Mouse (Mus musculus) kidney, embryonic 15.5 days (tissue): ENCODE results near the gene Tspan9. TPM values are rescaled to one million over a fixed set of nuclear protein-coding genes. Genes with fewer than 3 reads are reported as not detected.

ENCODE experiments used
- ATAC-seq: fragments of 200-750 bp; cut with Nextera tagmentation; replicated peaks from 2 replicates; pipeline ENCODE4 v1.8.0; 2017; ENCODE audit warnings: moderate TSS enrichment; ENCODE audit not compliant: low FRiP score
- H3K27ac ChIP-seq: fragments of 300-500 bp; sonication (generic); 2 replicates; pipeline ENCODE4 v1.5.1; 2015; ENCODE audit warnings: mild to moderate bottlenecking, inconsistent platforms
- H3K27me3 ChIP-seq: fragments of 300-500 bp; sonication (generic); 2 replicates; pipeline ENCODE4 v1.6.1; 2015; ENCODE audit warnings: inconsistent platforms
- H3K36me3 ChIP-seq: fragments of 300-500 bp; sonication (generic); 2 replicates; pipeline ENCODE4 v1.6.1; 2015; ENCODE audit warnings: inconsistent platforms
- H3K4me1 ChIP-seq: fragments of 300-500 bp; sonication (generic); 2 replicates; pipeline ENCODE4 v1.6.1; 2015; ENCODE audit warnings: inconsistent platforms
- H3K4me2 ChIP-seq: fragments of 300-500 bp; sonication (generic); 2 replicates; pipeline ENCODE4 v1.6.1; 2015; ENCODE audit warnings: moderate library complexity, mild to moderate bottlenecking, inconsistent platforms
- H3K4me3 ChIP-seq: fragments of 300-500 bp; sonication (generic); replicated peaks from 2 replicates; pipeline ENCODE4 v1.5.1; 2015; ENCODE audit warnings: mild to moderate bottlenecking, inconsistent platforms
- H3K9ac ChIP-seq: fragments of 300-500 bp; sonication (generic); 2 replicates; pipeline ENCODE4 v1.6.1; 2015; ENCODE audit warnings: mild to moderate bottlenecking, inconsistent platforms
- H3K9me3 ChIP-seq: fragments of 300-500 bp; sonication (generic); replicated peaks from 2 replicates; pipeline ENCODE4 v1.6.1; 2016; ENCODE audit warnings: inconsistent platforms
- WGBS: fragments of 180-500 bp; shearing (Covaris S2); methylation state at CpG from one replicate; pipeline ENCODE4 v1.1.7; 2015; ENCODE audit warnings: mixed read lengths; 5-methylcytosine and 5-hydroxymethylcytosine counted together
- polyA plus RNA-seq: library from polyadenylated mRNA; unstranded; fragments of >200 nt; fragmentation: Nextera tagmentation; extraction: Ambion mirVana; gene quantifications from 2 replicates; pipeline ENCODE4 v1.2.1, GENCODE M21; 2015

The Tspan9 gene
- polyA plus RNA-seq, 1 experiment from 2014 or later, result 121 TPM

- H3K27me3 ChIP-seq, result no peaks in the 10 kb centered on the region
- no peak for ATAC-seq
- no peak overlapping the region for H3K4me2 ChIP-seq
- H3K4me1 ChIP-seq, result peaks cover 52% of the 10 kb centered on the region
- H3K36me3 ChIP-seq, result peaks cover 13% of the 10 kb centered on the region
- no peaks in the 10 kb centered on the region for H3K9me3 ChIP-seq
- no peak overlapping the region for H3K9ac ChIP-seq
- WGBS, result 86% methylated on average over 4 of the region's 4 CpGs
- no peak overlapping the region for H3K4me3 ChIP-seq
- no peak overlapping the region for H3K27ac ChIP-seq
Observed at GRCm38 (mm10) chr6:128130686-128131085, 12.7 kb downstream of the Tspan9 start.

- no peak for ATAC-seq
- no peaks in the 10 kb centered on the region for H3K9me3 ChIP-seq
- no peak overlapping the region for H3K4me2 ChIP-seq
- no peak overlapping the region for H3K4me3 ChIP-seq
- 58% methylated on average over 5 of the region's 5 CpGs for WGBS
- H3K27ac ChIP-seq, result no peak overlapping the region
- peaks cover 52% of the 10 kb centered on the region for H3K4me1 ChIP-seq
- no peak overlapping the region for H3K9ac ChIP-seq
- H3K36me3 ChIP-seq, result peaks cover 13% of the 10 kb centered on the region
- H3K27me3 ChIP-seq, result no peaks in the 10 kb centered on the region
Observed at GRCm38 (mm10) chr6:128129382-128129781, 14.0 kb downstream of the Tspan9 start.

DNA sequence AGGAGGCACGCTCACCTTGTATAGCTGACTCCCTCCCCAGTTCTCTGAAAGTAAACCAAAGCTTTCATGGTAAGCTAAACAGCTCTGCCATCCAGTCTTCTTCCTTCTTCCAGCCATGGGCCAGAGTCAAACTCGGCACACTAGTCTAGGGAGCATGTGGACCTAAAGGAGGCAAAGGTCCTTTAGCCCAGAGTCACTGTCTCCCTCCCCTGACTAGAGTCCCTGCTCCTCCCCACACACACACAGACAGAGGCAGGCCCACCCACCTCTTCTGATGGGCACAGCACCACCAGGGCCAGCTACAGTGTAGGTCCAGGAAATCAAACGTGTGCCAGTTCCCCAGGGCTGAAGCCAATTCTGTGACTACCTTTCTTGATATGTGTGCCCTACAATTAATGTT lies 16.1 kb downstream of the Tspan9 start:
- no peak; the same call in 1 of the 2 replicates for ATAC-seq

DNA sequence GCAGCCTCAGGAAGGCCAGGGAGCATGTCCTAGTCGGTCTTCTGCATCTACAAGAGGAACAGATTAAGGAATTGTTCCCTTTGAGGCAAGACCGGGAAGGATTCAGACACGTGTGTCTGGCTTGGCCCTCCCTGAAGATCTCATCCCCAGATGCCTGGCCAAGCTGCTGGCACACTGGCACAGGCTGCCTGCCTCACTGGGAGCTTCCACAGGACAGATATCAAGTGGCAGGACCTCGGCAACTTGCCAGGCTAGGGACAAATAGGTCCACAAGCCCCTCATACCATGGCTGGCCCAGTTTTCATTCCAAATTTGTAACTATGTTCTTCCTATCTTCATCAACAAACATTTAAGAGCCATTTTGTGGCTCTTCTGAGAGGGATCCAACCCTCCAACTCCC lies 16.5 kb downstream of the Tspan9 start:
- H3K27me3 ChIP-seq, result no peaks in the 10 kb centered on the region
- no peak for ATAC-seq
- H3K4me2 ChIP-seq, result no peak overlapping the region
- no peak overlapping the region for H3K9ac ChIP-seq
- no peak overlapping the region for H3K4me3 ChIP-seq
- H3K4me1 ChIP-seq, result peaks cover 55% of the 10 kb centered on the region
- H3K36me3 ChIP-seq, result peaks cover 13% of the 10 kb centered on the region
- no peak overlapping the region for H3K27ac ChIP-seq
- no peaks in the 10 kb centered on the region for H3K9me3 ChIP-seq
- WGBS, result 77% methylated on average over 4 of the region's 4 CpGs

More for the DNA sequence above, 16.1 kb downstream of the Tspan9 start:
- no peaks in the 10 kb centered on the region for H3K9me3 ChIP-seq
- no peak overlapping the region for H3K9ac ChIP-seq
- no peak overlapping the region for H3K4me3 ChIP-seq
- no peaks in the 10 kb centered on the region for H3K27me3 ChIP-seq
- peaks cover 13% of the 10 kb centered on the region for H3K36me3 ChIP-seq
- no peak overlapping the region for H3K27ac ChIP-seq
- H3K4me1 ChIP-seq, result peaks cover 52% of the 10 kb centered on the region
- WGBS, result 79% methylated on average over 3 of the region's 3 CpGs
- no peak overlapping the region for H3K4me2 ChIP-seq

DNA sequence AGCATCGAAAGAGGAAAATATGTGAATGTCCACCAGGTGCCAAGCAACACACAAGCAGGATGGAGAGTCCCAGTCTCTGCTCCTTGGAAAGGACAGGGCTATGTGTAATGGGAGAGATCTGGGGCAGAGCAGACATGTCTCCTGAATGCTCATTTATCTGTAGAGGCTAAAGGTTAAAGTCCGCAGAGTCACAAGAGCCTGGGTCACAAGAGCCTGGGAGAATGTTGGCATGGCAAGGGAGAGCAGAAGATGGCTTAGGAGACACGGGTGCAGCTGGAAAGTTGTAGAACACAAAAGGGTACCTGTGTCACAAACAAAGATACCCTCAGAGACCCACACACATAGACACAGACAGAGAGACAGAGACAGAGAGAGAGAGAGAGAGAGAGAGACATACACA lies 17.9 kb downstream of the Tspan9 start:
- ATAC-seq, result no peak
- H3K4me3 ChIP-seq, result no peak overlapping the region
- H3K9ac ChIP-seq, result no peak overlapping the region
- no peaks in the 10 kb centered on the region for H3K27me3 ChIP-seq
- 66% methylated on average over 3 of the region's 3 CpGs for WGBS
- H3K27ac ChIP-seq, result peak overlapping the region; percentile 80; the same call in 1 of the 2 replicates
- H3K9me3 ChIP-seq, result no peaks in the 10 kb centered on the region
- H3K4me2 ChIP-seq, result no peak overlapping the region
- peaks cover 13% of the 10 kb centered on the region for H3K36me3 ChIP-seq
- H3K4me1 ChIP-seq, result peaks cover 47% of the 10 kb centered on the region

- 57% methylated on average over 10 of the region's 10 CpGs for WGBS
- peak; percentile 28 for ATAC-seq
- H3K27ac ChIP-seq, result peak overlapping the region; percentile 80
Observed at GRCm38 (mm10) chr6:128124222-128124971, 19.0 kb downstream of the Tspan9 start.

DNA sequence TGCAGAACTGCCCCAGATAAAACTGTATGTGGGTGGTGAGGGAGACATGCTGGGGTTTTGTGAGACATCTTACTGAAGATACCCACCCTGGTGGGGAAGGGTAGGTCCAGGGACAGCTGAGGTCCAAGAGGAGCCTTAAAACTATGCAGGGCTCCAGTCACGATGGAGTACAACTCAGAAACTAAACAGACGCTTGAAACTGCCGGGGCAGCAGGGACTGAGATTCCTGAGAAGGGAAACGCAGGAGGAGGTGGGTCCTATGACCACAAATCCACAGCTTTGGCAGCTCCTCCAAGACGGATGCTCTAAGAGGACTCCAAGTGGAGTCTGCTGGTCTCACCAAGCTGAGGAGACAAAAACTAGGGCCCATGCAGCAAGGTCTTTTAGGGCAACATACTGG lies 21.3 kb downstream of the Tspan9 start:
- Histone ChIP-seq H3K27ac (peak overlapping the region; percentile 19), H3K36me3 (peaks cover 8% of the 10 kb centered on the region; the same call in 1 of the 2 replicates), H3K4me3 (no peak overlapping the region), H3K27me3 (no peaks in the 10 kb centered on the region), H3K4me1 (peaks cover 47% of the 10 kb centered on the region), H3K4me2 (no peak overlapping the region), H3K9ac (no peak overlapping the region), H3K9me3 (no peaks in the 10 kb centered on the region)
- WGBS, result 21% methylated on average over 5 of the region's 5 CpGs
- no peak for ATAC-seq

More at GRCm38 (mm10) chr6:128124222-128124971, 19.0 kb downstream of the Tspan9 start:
- H3K9me3 ChIP-seq, result no peaks in the 10 kb centered on the region
- H3K4me3 ChIP-seq, result no peak overlapping the region
- H3K9ac ChIP-seq, result no peak overlapping the region
- no peak overlapping the region for H3K4me2 ChIP-seq
- H3K27me3 ChIP-seq, result no peaks in the 10 kb centered on the region
- peaks cover 45% of the 10 kb centered on the region for H3K4me1 ChIP-seq
- H3K36me3 ChIP-seq, result peaks cover 20% of the 10 kb centered on the region

DNA sequence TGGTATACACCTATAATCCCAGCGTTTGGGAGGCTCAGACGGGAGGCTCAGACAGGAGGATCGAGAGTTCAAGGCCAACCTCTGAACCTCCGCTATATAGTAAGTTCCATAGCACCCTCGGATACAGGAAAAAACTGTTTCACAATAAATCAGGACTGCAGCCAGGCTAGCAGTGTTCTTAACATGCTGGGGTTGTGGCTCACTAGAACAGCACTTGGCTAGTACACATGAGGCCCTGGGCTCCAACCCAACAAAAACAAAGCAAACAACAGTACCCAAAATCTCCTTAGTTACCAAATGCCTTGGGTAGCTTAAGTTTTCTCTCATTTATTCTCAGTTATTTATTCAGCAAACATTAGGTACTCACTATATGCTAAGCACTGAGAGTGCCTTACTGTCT lies 21.7 kb downstream of the Tspan9 start:
- Histone ChIP-seq H3K27me3 (no peaks in the 10 kb centered on the region), H3K4me1 (peaks cover 52% of the 10 kb centered on the region), H3K9me3 (no peaks in the 10 kb centered on the region), H3K4me3 (no peak overlapping the region), H3K9ac (no peak overlapping the region), H3K36me3 (peaks cover 8% of the 10 kb centered on the region; the same call in 1 of the 2 replicates), H3K27ac (peak overlapping the region; percentile 19; the same call in 1 of the 2 replicates), H3K4me2 (no peak overlapping the region)
- 74% methylated on average over 5 of the region's 5 CpGs for WGBS
- no peak for ATAC-seq

DNA sequence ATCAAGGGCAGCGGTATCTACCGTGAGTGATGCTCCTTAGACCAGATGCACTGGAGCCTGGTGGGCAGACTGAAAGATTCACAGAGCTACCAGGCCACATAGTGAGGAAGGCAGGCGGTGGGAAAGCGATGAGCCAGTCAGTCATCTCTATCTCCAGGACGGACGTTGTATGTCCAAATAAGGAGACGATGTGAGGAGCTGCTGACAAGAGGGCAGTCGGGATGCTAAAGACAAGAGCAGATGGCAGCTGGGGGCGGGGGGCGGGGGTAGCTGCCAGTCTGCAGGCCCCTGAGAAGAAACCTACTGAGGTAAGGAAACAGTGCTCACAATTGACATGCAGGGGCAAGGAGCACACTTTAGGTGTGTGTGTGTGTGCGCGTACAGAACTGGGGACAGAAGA lies 22.6 kb downstream of the Tspan9 start:
- Histone ChIP-seq H3K4me3 (no peak overlapping the region), H3K9me3 (no peaks in the 10 kb centered on the region), H3K9ac (no peak overlapping the region), H3K27ac (no peak overlapping the region), H3K27me3 (no peaks in the 10 kb centered on the region), H3K36me3 (peaks cover 8% of the 10 kb centered on the region; the same call in 1 of the 2 replicates), H3K4me1 (peaks cover 59% of the 10 kb centered on the region), H3K4me2 (no peak overlapping the region)
- WGBS, result 72% methylated on average over 12 of the region's 12 CpGs
- no peak for ATAC-seq

- Histone ChIP-seq H3K27me3 (no peaks in the 10 kb centered on the region), H3K36me3 (peaks cover 15% of the 10 kb centered on the region; the same call in 1 of the 2 replicates), H3K4me1 (peaks cover 47% of the 10 kb centered on the region), H3K4me2 (no peak overlapping the region), H3K9ac (no peak overlapping the region), H3K27ac (no peak overlapping the region), H3K4me3 (no peak overlapping the region), H3K9me3 (no peaks in the 10 kb centered on the region)
- 92% methylated on average over 7 of the region's 7 CpGs for WGBS
- no peak for ATAC-seq
Observed at GRCm38 (mm10) chr6:128118670-128119230, 24.6 kb downstream of the Tspan9 start.

- WGBS, result 55% methylated on average over 10 of the region's 10 CpGs
- ATAC-seq, result no peak
- Histone ChIP-seq H3K36me3 (peaks cover 15% of the 10 kb centered on the region; the same call in 1 of the 2 replicates), H3K4me2 (no peak overlapping the region), H3K27ac (peak overlapping the region; percentile 70), H3K9me3 (no peaks in the 10 kb centered on the region), H3K4me3 (no peak overlapping the region), H3K9ac (no peak overlapping the region), H3K4me1 (peaks cover 46% of the 10 kb centered on the region), H3K27me3 (no peaks in the 10 kb centered on the region)
Observed at GRCm38 (mm10) chr6:128116836-128117542, 26.4 kb downstream of the Tspan9 start.

DNA sequence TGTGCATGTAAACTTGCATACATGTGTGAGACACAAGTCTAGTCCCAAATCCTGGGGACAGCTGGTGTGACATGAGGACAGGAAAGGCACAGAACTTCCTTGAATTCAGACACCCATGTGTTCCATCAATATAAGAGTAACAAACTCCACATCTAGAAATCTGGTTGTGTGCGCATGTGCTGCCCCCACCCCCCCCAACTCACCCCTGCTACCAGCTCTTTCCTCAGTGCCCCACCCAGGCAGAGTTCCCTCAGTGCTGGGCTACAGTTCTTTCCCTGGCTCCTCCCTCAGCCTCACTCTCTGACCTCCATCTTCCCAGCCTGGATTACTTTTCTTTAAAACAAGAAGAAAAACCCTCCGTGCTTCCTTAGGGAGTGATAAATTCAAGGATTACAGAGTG lies 27.1 kb downstream of the Tspan9 start:
- Histone ChIP-seq H3K9me3 (no peaks in the 10 kb centered on the region), H3K36me3 (peaks cover 15% of the 10 kb centered on the region; the same call in 1 of the 2 replicates), H3K4me2 (no peak overlapping the region), H3K27me3 (no peaks in the 10 kb centered on the region), H3K4me3 (no peak overlapping the region), H3K27ac (peak overlapping the region; percentile 70; the same call in 1 of the 2 replicates), H3K9ac (no peak overlapping the region), H3K4me1 (peaks cover 48% of the 10 kb centered on the region)
- no peak for ATAC-seq
- 53% methylated on average over 2 of the region's 2 CpGs for WGBS
